1 mouse cellular context compared by ENCODE assay signal in genomic region chr19:41617102-41617501, GRCm38 (mm10).
TF ChIP-seq lines count a peak whose summit lies in the region.

No protein-coding gene starts in this region.

TF ChIP-seq in CH12.LX, 34 proteins besides CTCF, POLR2A, EP300 and RAD21 (continued from another document):
- peak; percentile 55 for TF ChIP-seq NRF1 (IDR thresholded peaks at IDR 0.05; ENCODE audit: low read depth, low read length)
- no peak for TF ChIP-seq ZKSCAN1 (IDR thresholded peaks at IDR 0.05; ENCODE audit: borderline replicate concordance, low read depth, low read length)
- TF ChIP-seq POLR2AphosphoS2 (IDR thresholded peaks at IDR 0.05; ENCODE audit: low read depth, low read length): no peak
- TF ChIP-seq IRF4 (IDR thresholded peaks at IDR 0.05; ENCODE audit: low read depth, low read length): no peak; the same call in 1 of the 2 replicates
- TF ChIP-seq ZMIZ1 (IDR thresholded peaks at IDR 0.05; ENCODE audit: low read depth, low read length): no peak
- peak; percentile 96 for TF ChIP-seq MAX (IDR thresholded peaks at IDR 0.05; ENCODE audit: low read length)
- TF ChIP-seq ZNF384 (IDR thresholded peaks at IDR 0.05; ENCODE audit: low read depth, low read length): no peak
- peak; percentile 43; the same call in 1 of the 2 replicates for TF ChIP-seq USF1 (IDR thresholded peaks at IDR 0.05; ENCODE audit: low read depth, low read length)
- TF ChIP-seq TCF12 (IDR thresholded peaks at IDR 0.05; ENCODE audit: low read depth, low read length): 0 out of 2 replicates have a peak, but pooled peaks have one; percentile 34
- no peak for TF ChIP-seq GABPA (IDR thresholded peaks at IDR 0.05; ENCODE audit: insufficient replicate concordance, low read depth, low read length)
- TF ChIP-seq KAT2A (IDR thresholded peaks at IDR 0.05; ENCODE audit: insufficient replicate concordance, low read length): no peak
- TF ChIP-seq SMC3 (IDR thresholded peaks at IDR 0.05; ENCODE audit: low read depth, low read length): no peak
- TF ChIP-seq UBTF (IDR thresholded peaks at IDR 0.05; ENCODE audit: low read depth, low read length): no peak
- TF ChIP-seq MAZ (IDR thresholded peaks at IDR 0.05; ENCODE audit: low read depth, low read length): 0 out of 2 replicates have a peak, but pooled peaks have one; percentile 52
- no peak for TF ChIP-seq JUND (conservative IDR thresholded peaks at IDR 0.05; ENCODE audit: low read depth, low read length)
- no peak for TF ChIP-seq PAX5 (IDR thresholded peaks at IDR 0.05; ENCODE audit: low read length)
- no peak for TF ChIP-seq ZC3H11A (IDR thresholded peaks at IDR 0.05; ENCODE audit: low read depth, low read length)
- no peak for TF ChIP-seq MAFK (IDR thresholded peaks at IDR 0.05; ENCODE audit: insufficient replicate concordance, low read length)
- no peak for TF ChIP-seq JUN (IDR thresholded peaks at IDR 0.05; ENCODE audit: insufficient read depth, low read depth, low read length)
- no peak for TF ChIP-seq RCOR1 (conservative IDR thresholded peaks at IDR 0.05; ENCODE audit: low read depth, low read length)
- TF ChIP-seq E2F4 (IDR thresholded peaks at IDR 0.05; ENCODE audit: insufficient replicate concordance, low read depth, low read length): no peak
- peak; percentile 40 for TF ChIP-seq SIN3A (IDR thresholded peaks at IDR 0.05; ENCODE audit: low read length)
- TF ChIP-seq BHLHE40 (IDR thresholded peaks at IDR 0.05; ENCODE audit: low read depth, low read length): peak; percentile 92
- no peak for TF ChIP-seq TBP (conservative IDR thresholded peaks at IDR 0.05; ENCODE audit: low read depth, low read length)
- TF ChIP-seq USF2 (conservative IDR thresholded peaks at IDR 0.05; ENCODE audit: low read depth, low read length): no peak
- no peak for TF ChIP-seq NELFE (IDR thresholded peaks at IDR 0.05; ENCODE audit: low read depth, low read length)
